Mouse (Mus musculus): ENCODE measurements around the gene Il33. TPM values are rescaled to one million over a fixed set of nuclear protein-coding genes. Genes with fewer than 3 reads are reported as not detected.

Il33 gene
- polyA plus RNA-seq, 1 experiment from 2014 or later = 18.6 TPM

- Histone ChIP-seq H3K9me3 (replicated peaks) (no peaks in the 10 kb centered on the region), H3K4me2 (replicated peaks) (no peak overlapping the region), H3K27ac (replicated peaks) (no peak overlapping the region), H3K4me3 (replicated peaks) (no peak overlapping the region), H3K27me3 (no peaks in the 10 kb centered on the region), H3K9ac (no peak overlapping the region), H3K36me3 (no peaks in the 10 kb centered on the region), H3K4me1 (no peaks in the 10 kb centered on the region)
- 63% methylated on average over 12 of the region's 12 CpGs for WGBS
- ATAC-seq (ENCODE audit: insufficient number of reproducible peaks, low FRiP score, low TSS enrichment, low read depth) = no peak
Measured at GRCm38 (mm10) chr19:30000406-30001365, 75.8 kb downstream of the Il33 start.

DNA sequence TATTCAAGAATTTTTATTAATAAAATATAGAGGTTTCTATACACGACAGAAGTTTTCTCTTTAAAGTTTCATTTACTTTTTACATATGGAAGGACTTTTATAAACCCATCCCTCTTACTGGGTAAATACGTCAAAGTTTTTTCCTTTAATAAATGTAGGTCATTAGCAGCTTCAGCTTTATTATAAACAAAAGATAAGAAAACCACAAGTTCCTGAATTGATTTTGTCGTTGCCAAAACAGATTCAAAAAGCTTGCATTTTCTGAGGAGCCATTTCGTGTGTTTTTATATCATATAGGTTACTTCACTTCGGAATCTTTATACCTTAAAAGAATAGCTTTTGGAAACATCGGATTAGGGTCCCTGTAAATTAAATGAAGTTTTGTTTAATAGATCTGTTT is 76.6 kb downstream of the Il33 start:
- 83% methylated on average over 6 of the region's 6 CpGs for WGBS
- no peaks in the 10 kb centered on the region for H3K4me1 ChIP-seq
- H3K27ac ChIP-seq (replicated peaks) = no peak overlapping the region
- no peak overlapping the region for H3K9ac ChIP-seq
- H3K9me3 ChIP-seq (replicated peaks) = no peaks in the 10 kb centered on the region
- no peaks in the 10 kb centered on the region for H3K36me3 ChIP-seq
- H3K4me3 ChIP-seq (replicated peaks) = no peak overlapping the region
- no peak overlapping the region for H3K4me2 ChIP-seq (replicated peaks)
- ATAC-seq (ENCODE audit: insufficient number of reproducible peaks, low FRiP score, low TSS enrichment, low read depth) = no peak
- H3K27me3 ChIP-seq = no peaks in the 10 kb centered on the region

- Histone ChIP-seq H3K4me2 (replicated peaks) (no peak within 1 kb of the TSS), H3K36me3 (no peaks in the 10 kb centered on the region), H3K4me1 (no peaks in the 10 kb centered on the region), H3K4me3 (replicated peaks) (no peak within 1 kb of the TSS), H3K9ac (no peak within 1 kb of the TSS), H3K27ac (replicated peaks) (no peak within 1 kb of the TSS), H3K9me3 (replicated peaks) (no peaks in the 10 kb centered on the region), H3K27me3 (no peaks in the 10 kb centered on the region)
- 94% methylated on average over 9 of the region's 9 CpGs for WGBS
- no peak for ATAC-seq (ENCODE audit: insufficient number of reproducible peaks, low FRiP score, low TSS enrichment, low read depth)
Measured at GRCm38 (mm10) chr19:30003621-30004020, 78.7 kb downstream of the Il33 start, which contains the start of gene Trpd52l3. Trpd52l3 (plus strand) TSS chr19:30003790.

GRCm38 (mm10) chr19:30006371-30006770 is 81.5 kb downstream of the Il33 start:
- Histone ChIP-seq H3K27ac (replicated peaks) (no peak overlapping the region), H3K4me1 (0 out of 2 replicates have a peak, but pooled peaks cover 4% of the 10 kb centered on the region), H3K27me3 (no peaks in the 10 kb centered on the region), H3K36me3 (no peaks in the 10 kb centered on the region), H3K9ac (no peak overlapping the region), H3K4me3 (replicated peaks) (no peak overlapping the region), H3K9me3 (replicated peaks) (no peaks in the 10 kb centered on the region), H3K4me2 (replicated peaks) (no peak overlapping the region)
- 73% methylated on average over 3 of the region's 3 CpGs for WGBS
- no peak for ATAC-seq (ENCODE audit: insufficient number of reproducible peaks, low FRiP score, low TSS enrichment, low read depth)

Other genes with a start within 250 kb of the Il33 start
- gene Mlana, start 227.3 kb upstream of the Il33 start, polyA plus RNA-seq (2015; fragmentation: Nextera tagmentation; extraction: Ambion mirVana) = 4.6 and 5.4 TPM in 2 replicates
- gene 9930021J03Rik, start 119.1 kb upstream of the Il33 start, polyA plus RNA-seq (2015; fragmentation: Nextera tagmentation; extraction: Ambion mirVana) = 5.6 and 5.7 TPM in 2 replicates
- 15.8 and 16.2 TPM in 2 replicates for gene Ranbp6, start 112.1 kb upstream of the Il33 start, polyA plus RNA-seq (2015; fragmentation: Nextera tagmentation; extraction: Ambion mirVana)
- gene Trpd52l3, start 78.7 kb downstream of the Il33 start, polyA plus RNA-seq (2015; fragmentation: Nextera tagmentation; extraction: Ambion mirVana) = not detected in 2 replicates
- 62.2 and 65.7 TPM in 2 replicates for gene Uhrf2, start 105.4 kb downstream of the Il33 start, polyA plus RNA-seq (2015; fragmentation: Nextera tagmentation; extraction: Ambion mirVana)